In the genomic region with DNA sequence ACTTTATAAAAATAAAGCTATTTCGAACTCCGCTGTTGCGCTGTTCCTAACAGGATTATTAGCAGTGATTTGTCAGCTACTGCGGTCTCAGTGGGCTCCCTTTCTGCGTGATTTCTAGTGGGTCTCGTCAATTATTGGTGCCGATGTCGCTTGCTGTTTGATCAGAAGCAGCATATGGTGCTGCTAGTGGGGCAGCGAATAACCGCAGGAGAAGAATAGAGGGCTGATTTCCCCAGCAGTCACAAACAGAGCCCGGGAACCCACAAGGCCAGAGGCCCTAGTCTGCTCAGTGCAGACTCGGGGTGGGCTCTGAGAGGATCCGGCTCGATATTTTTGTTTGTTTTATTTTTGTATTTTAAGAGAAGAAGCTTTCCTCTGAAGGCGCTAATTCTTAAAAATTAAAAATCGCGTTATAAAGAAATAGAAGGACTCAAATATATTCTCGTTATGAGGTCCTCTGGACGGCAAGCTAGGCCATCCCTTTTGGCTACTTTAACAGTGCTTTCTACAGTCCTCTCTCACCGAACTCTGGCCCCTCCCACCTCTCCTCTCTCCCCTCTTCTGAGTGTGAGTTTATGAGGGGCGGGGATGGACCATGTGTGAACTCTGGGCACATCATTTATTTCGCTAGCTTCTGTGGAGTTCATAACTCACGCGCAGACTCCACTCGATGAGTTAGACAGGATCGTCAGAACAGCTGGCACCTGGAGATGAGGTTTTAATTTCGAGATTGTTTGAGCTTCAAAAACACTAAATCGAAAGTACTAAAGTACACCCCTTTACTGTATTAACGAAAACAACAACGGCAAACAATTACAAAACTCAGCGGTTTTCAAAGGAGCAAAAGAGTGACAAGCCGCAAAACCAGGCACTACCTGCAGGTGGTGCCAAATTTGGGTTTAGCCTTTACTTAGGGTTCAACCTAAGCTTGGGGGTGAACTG, we compare ENCODE assay signal across 9 mouse cellular contexts. TPM values are rescaled to one million over a fixed set of nuclear protein-coding genes. Genes with fewer than 3 reads are reported as not detected.
DNase-seq lines count a peak whose midpoint lies in the region; ATAC-seq and TF ChIP-seq lines count a peak whose summit lies in the region.
"Had no signal": no experiment of that assay in that cellular context is flagged by ENCODE, and none has a peak within 500 bp of the region (broad histone marks: within the 10 kb centered on the region; RNA-seq: fewer than 3 reads in every experiment).

No protein-coding gene starts in this region.

- no peak for TF ChIP-seq POLR2A in heart, adult 2 months (IDR thresholded peaks at IDR 0.05; ENCODE audit: insufficient read depth, low read depth, low read length)

- H3K4me1 ChIP-seq in heart, adult 2 months (ENCODE audit: control insufficient read depth, insufficient read depth, low read length) = no peaks in the 10 kb centered on the region; the same call in 1 of the 2 replicates
- peaks cover 17% of the 10 kb centered on the region for H3K4me1 ChIP-seq in heart, embryonic 12.5 days (replicated peaks)
- H3K4me1 ChIP-seq in embryonic facial prominence, embryonic 10.5 days = peaks cover 24% of the 10 kb centered on the region
- peaks cover 25% of the 10 kb centered on the region; the same call in 1 of the 2 replicates for H3K4me1 ChIP-seq in stomach, embryonic 15.5 days

- intact Hi-C loops in heart, adult 2 months (cut with DNase I) = no loop called here

- H3K27ac ChIP-seq in heart, adult 2 months = no peak overlapping the region
- H3K27ac ChIP-seq in heart, embryonic 12.5 days (ENCODE audit: poor library complexity, severe bottlenecking) = no peak overlapping the region
- H3K27ac ChIP-seq in embryonic facial prominence, embryonic 10.5 days (replicated peaks) = no peak overlapping the region
- no peak overlapping the region for H3K27ac ChIP-seq in stomach, embryonic 15.5 days

- H3K79me2 ChIP-seq in heart, adult 2 months (replicated peaks; ENCODE audit: control insufficient read depth, insufficient read depth, low read length) = no peaks in the 10 kb centered on the region

- DNase-seq in heart, adult 2 months = no peak
- peak; percentile 26 for DNase-seq in 416B (ENCODE audit: low read depth)
- peak; percentile 47 for DNase-seq in embryonic facial prominence, embryonic 10.5 days (ENCODE audit: low spot score)
- peak; percentile 61 to 74 for DNase-seq in kidney, postnatal 25 days
- no peak for DNase-seq in spleen, adult 12 weeks (ENCODE audit: low spot score)
- no peak for DNase-seq in adrenal gland, postnatal 4 days (ENCODE audit: low spot score in 2 of 2)

- H3K9ac ChIP-seq in heart, adult 2 months (ENCODE audit: low read depth, low read length) = no peak overlapping the region
- no peak overlapping the region for H3K9ac ChIP-seq in heart, embryonic 12.5 days
- H3K9ac ChIP-seq in stomach, embryonic 15.5 days = no peak overlapping the region

- 7% methylated on average over 32 of the region's 32 CpGs for WGBS in heart, adult 2 months
- WGBS in heart, embryonic 12.5 days = 2% methylated on average over 32 of the region's 32 CpGs
- WGBS in embryonic facial prominence, embryonic 10.5 days = 1% methylated on average over 32 of the region's 32 CpGs
- 6% methylated on average over 32 of the region's 32 CpGs for WGBS in stomach, embryonic 15.5 days

- no peak overlapping the region for H3K4me3 ChIP-seq in heart, adult 2 months
- H3K4me3 ChIP-seq in heart, embryonic 12.5 days = no peak overlapping the region
- no peak overlapping the region for H3K4me3 ChIP-seq in embryonic facial prominence, embryonic 10.5 days
- H3K4me3 ChIP-seq in stomach, embryonic 15.5 days (replicated peaks) = 0 out of 2 replicates have a peak overlapping the region, but pooled peaks have one; percentile 8

- no peak for TF ChIP-seq EP300 in heart, adult 2 months (IDR thresholded peaks at IDR 0.05; ENCODE audit: insufficient read depth, low read depth, low read length)

- H3K9me3 ChIP-seq in heart, embryonic 12.5 days (replicated peaks) = no peaks in the 10 kb centered on the region
- no peaks in the 10 kb centered on the region for H3K9me3 ChIP-seq in embryonic facial prominence, embryonic 10.5 days
- no peaks in the 10 kb centered on the region for H3K9me3 ChIP-seq in stomach, embryonic 15.5 days

- H3K4me2 ChIP-seq in heart, embryonic 12.5 days = no peak overlapping the region
- 0 out of 2 replicates have a peak overlapping the region, but pooled peaks have one; percentile 8 for H3K4me2 ChIP-seq in stomach, embryonic 15.5 days

- no peaks in the 10 kb centered on the region for H3K36me3 ChIP-seq in heart, adult 2 months (ENCODE audit: control insufficient read depth, insufficient read depth, low read length)
- H3K36me3 ChIP-seq in heart, embryonic 12.5 days = no peaks in the 10 kb centered on the region
- H3K36me3 ChIP-seq in embryonic facial prominence, embryonic 10.5 days (replicated peaks) = no peaks in the 10 kb centered on the region
- no peaks in the 10 kb centered on the region for H3K36me3 ChIP-seq in stomach, embryonic 15.5 days

- ATAC-seq in heart, embryonic 12.5 days (ENCODE audit: insufficient number of reproducible peaks, low FRiP score) = no peak
- ATAC-seq in stomach, embryonic 15.5 days (ENCODE audit: insufficient read depth, low FRiP score, low read depth) = no peak

- peaks cover 42% of the 10 kb centered on the region for H3K27me3 ChIP-seq in heart, adult 2 months (ENCODE audit: control insufficient read depth, insufficient read depth, low read length)
- H3K27me3 ChIP-seq in heart, embryonic 12.5 days (replicated peaks) = peaks cover 69% of the 10 kb centered on the region
- H3K27me3 ChIP-seq in embryonic facial prominence, embryonic 10.5 days (replicated peaks; ENCODE audit: low read depth, poor library complexity, severe bottlenecking) = peaks cover 100% of the 10 kb centered on the region
- peaks cover 76% of the 10 kb centered on the region for H3K27me3 ChIP-seq in stomach, embryonic 15.5 days (replicated peaks)

- peak; percentile 61 for TF ChIP-seq CTCF in heart, adult 2 months (IDR thresholded peaks at IDR 0.05)

RNA-seq across cellular contexts. Expression of a gene that starts 3.2 kb away (rescaled TPM):
- not detected for total RNA-seq in heart, adult 2 months (2021)
- not detected in 2 replicates for polyA plus RNA-seq in heart, adult 2 months (2012; rRNA removed)
- not detected in 2 replicates for polyA plus RNA-seq in heart, embryonic 12.5 days (2016; fragmentation: Nextera tagmentation; extraction: Ambion mirVana)
- 0.47 and 0.81 TPM in 2 replicates for polyA plus RNA-seq in embryonic facial prominence, embryonic 10.5 days (2016; fragmentation: Nextera tagmentation; extraction: Ambion mirVana)
- polyA plus RNA-seq in stomach, embryonic 15.5 days (2015; fragmentation: Nextera tagmentation; extraction: Ambion mirVana) = 0.23 and 0.61 TPM in 2 replicates
- 1 to 10 TPM in 1 of 2 experiments, under 1 TPM in 1; 0.06 to 3.7 TPM for total RNA-seq in adrenal gland, postnatal 4 days (2021)
- total RNA-seq: neutrophil, adult 5-6 weeks had no signal

Comparison
In these comparisons a context has a peak if more than half of its experiments do, and no peak if none do; other contexts are left out.
1. DNase-seq: peak in 416B (single experiment), embryonic facial prominence, embryonic 10.5 days (single experiment) and kidney, postnatal 25 days (2 of 2); none in heart, adult 2 months (0 of 2), spleen, adult 12 weeks (single experiment) and adrenal gland, postnatal 4 days (0 of 2).